ENCODE assay signal across 9 mouse cellular contexts in the genomic region with DNA sequence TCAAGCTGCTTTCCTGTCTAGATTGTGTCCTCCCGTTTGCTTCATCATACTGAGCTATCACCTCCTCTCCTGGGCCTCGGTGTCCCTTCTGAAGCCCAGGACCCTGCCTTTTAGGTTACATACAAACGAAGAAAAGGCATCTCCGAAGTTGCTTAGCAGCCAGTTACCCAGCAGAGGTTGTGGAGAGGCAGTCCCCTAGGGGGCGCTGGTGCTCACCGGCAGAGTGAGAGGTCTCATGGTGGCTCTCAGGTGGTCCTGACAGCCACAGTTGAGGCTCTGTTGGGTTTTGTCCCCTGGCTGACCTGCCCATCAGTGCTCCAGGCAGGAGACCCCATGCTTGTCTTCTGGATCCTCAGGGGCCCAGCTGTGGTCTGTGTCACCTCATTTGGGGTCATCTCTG.
DNase-seq lines count a peak whose midpoint lies in the region; ATAC-seq and TF ChIP-seq lines count a peak whose summit lies in the region.
"Had no signal": no experiment of that assay in that cellular context is flagged by ENCODE, and none has a peak within 500 bp of the region (broad histone marks: within the 10 kb centered on the region; RNA-seq: fewer than 3 reads in every experiment).

No protein-coding gene starts in this region.

- H3K79me2 ChIP-seq in liver, adult 2 months (ENCODE audit: control insufficient read depth, insufficient read depth, low read length) = no peaks in the 10 kb centered on the region

- no peak overlapping the region for H3K4me3 ChIP-seq in liver, adult 2 months (ENCODE audit: insufficient read depth, low read depth, low read length)
- H3K4me3 ChIP-seq in liver, embryonic 12.5 days = no peak overlapping the region
- 0 out of 2 replicates have a peak overlapping the region, but pooled peaks have one; percentile 6 for H3K4me3 ChIP-seq in embryonic facial prominence, embryonic 15.5 days (replicated peaks)
- peak overlapping the region; percentile 38 for H3K4me3 ChIP-seq in layer of hippocampus, adult 2 months
- no peak overlapping the region for H3K4me3 ChIP-seq in stomach, embryonic 16.5 days (replicated peaks; ENCODE audit: low read length)
- H3K4me3 ChIP-seq: heart, embryonic 13.5 days had no signal

- no peaks in the 10 kb centered on the region for H3K4me1 ChIP-seq in liver, adult 2 months (ENCODE audit: control insufficient read depth, insufficient read depth, low read length)
- no peaks in the 10 kb centered on the region for H3K4me1 ChIP-seq in liver, embryonic 12.5 days
- peaks cover 12% of the 10 kb centered on the region for H3K4me1 ChIP-seq in embryonic facial prominence, embryonic 15.5 days
- 0 out of 2 replicates have a peak, but pooled peaks cover 3% of the 10 kb centered on the region for H3K4me1 ChIP-seq in stomach, embryonic 16.5 days (ENCODE audit: control insufficient read depth, insufficient read depth, low read length)

- no peak overlapping the region for H3K27ac ChIP-seq in liver, adult 2 months (replicated peaks; ENCODE audit: insufficient read depth, low read depth, low read length)
- no peak overlapping the region for H3K27ac ChIP-seq in liver, embryonic 12.5 days
- no peak overlapping the region for H3K27ac ChIP-seq in embryonic facial prominence, embryonic 15.5 days (replicated peaks)
- H3K27ac ChIP-seq in layer of hippocampus, adult 2 months = peak overlapping the region; percentile 55; the same call in 1 of the 2 replicates
- H3K27ac ChIP-seq in stomach, embryonic 16.5 days (ENCODE audit: low read length) = no peak overlapping the region
- H3K27ac ChIP-seq: heart, embryonic 13.5 days had no signal

- DNase-seq in CD4-positive, CD25-positive, alpha-beta regulatory T cell, adult 2 months (ENCODE audit: low read depth, low spot score) = peak; percentile 59
- DNase-seq in liver, adult 2 months (ENCODE audit: extremely low read depth, low read depth, low spot score) = no peak
- DNase-seq in layer of hippocampus, adult 2 months (ENCODE audit: low spot score in 2 of 2) = peak; percentile 62 to 79
- peak; percentile 17 for DNase-seq in lung, postnatal 25 days (ENCODE audit: low spot score)

- no peaks in the 10 kb centered on the region for H3K9me3 ChIP-seq in liver, embryonic 12.5 days (replicated peaks)
- no peaks in the 10 kb centered on the region for H3K9me3 ChIP-seq in embryonic facial prominence, embryonic 15.5 days (replicated peaks)
- no peaks in the 10 kb centered on the region for H3K9me3 ChIP-seq in stomach, embryonic 16.5 days (replicated peaks; ENCODE audit: control insufficient read depth, low read length)
- H3K9me3 ChIP-seq: heart, embryonic 13.5 days had no signal

- no peaks in the 10 kb centered on the region for H3K36me3 ChIP-seq in liver, adult 2 months (ENCODE audit: control insufficient read depth, insufficient read depth, low read length)
- H3K36me3 ChIP-seq in liver, embryonic 12.5 days = no peaks in the 10 kb centered on the region
- H3K36me3 ChIP-seq in embryonic facial prominence, embryonic 15.5 days = no peaks in the 10 kb centered on the region
- no peaks in the 10 kb centered on the region for H3K36me3 ChIP-seq in stomach, embryonic 16.5 days (ENCODE audit: control insufficient read depth, insufficient read depth, low read length)
- H3K36me3 ChIP-seq: heart, embryonic 13.5 days had no signal

- H3K4me2 ChIP-seq in liver, embryonic 12.5 days = no peak overlapping the region
- H3K4me2 ChIP-seq in embryonic facial prominence, embryonic 15.5 days (replicated peaks) = peak overlapping the region; percentile 26
- H3K4me2 ChIP-seq in stomach, embryonic 16.5 days (ENCODE audit: low read depth, low read length) = peak overlapping the region; percentile 27; the same call in 1 of the 2 replicates
- H3K4me2 ChIP-seq: heart, embryonic 13.5 days had no signal

- peak; percentile 62 for TF ChIP-seq CTCF in liver, adult 2 months (IDR thresholded peaks at IDR 0.05; ENCODE audit: low read depth, low read length)
- peak; percentile 93 for TF ChIP-seq CTCF in layer of hippocampus, adult 2 months (conservative IDR thresholded peaks at IDR 0.05)

- 4% methylated on average over 6 of the region's 6 CpGs for WGBS in liver, adult 2 months
- WGBS in liver, embryonic 12.5 days (ENCODE audit: insufficient replicate concordance) = 9% methylated on average over 6 of the region's 6 CpGs
- WGBS in embryonic facial prominence, embryonic 15.5 days = 8% methylated on average over 6 of the region's 6 CpGs
- WGBS in stomach, embryonic 16.5 days = 8% methylated on average over 6 of the region's 6 CpGs

- no peak for ATAC-seq in CD4-positive, CD25-positive, alpha-beta regulatory T cell, adult 4 months
- no peak; the same call in 1 of the 2 replicates for ATAC-seq in liver, embryonic 12.5 days
- ATAC-seq in embryonic facial prominence, embryonic 15.5 days (ENCODE audit: insufficient number of reproducible peaks, low FRiP score, low TSS enrichment, low read depth) = no peak
- no peak for ATAC-seq in stomach, embryonic 16.5 days (ENCODE audit: insufficient read depth, low FRiP score)

- H3K27me3 ChIP-seq in liver, adult 2 months (ENCODE audit: control insufficient read depth, insufficient read depth, low read length) = no peaks in the 10 kb centered on the region
- H3K27me3 ChIP-seq in liver, embryonic 12.5 days (replicated peaks) = peaks cover 52% of the 10 kb centered on the region
- H3K27me3 ChIP-seq in embryonic facial prominence, embryonic 15.5 days = peaks cover 7% of the 10 kb centered on the region; the same call in 1 of the 2 replicates
- no peaks in the 10 kb centered on the region for H3K27me3 ChIP-seq in stomach, embryonic 16.5 days (ENCODE audit: control insufficient read depth, insufficient read depth, low read length)

- TF ChIP-seq POLR2A in liver, adult 2 months (IDR thresholded peaks at IDR 0.05; ENCODE audit: extremely low read depth, insufficient read depth, low read length) = no peak

- H3K9ac ChIP-seq in liver, adult 2 months (ENCODE audit: low read depth, low read length) = no peak overlapping the region
- H3K9ac ChIP-seq in liver, embryonic 12.5 days = no peak overlapping the region
- no peak overlapping the region for H3K9ac ChIP-seq in embryonic facial prominence, embryonic 15.5 days
- H3K9ac ChIP-seq in stomach, embryonic 16.5 days (ENCODE audit: low read length) = no peak overlapping the region
- H3K9ac ChIP-seq: heart, embryonic 13.5 days had no signal

Comparison
In these comparisons a context has a peak if more than half of its experiments do, and no peak if none do; other contexts are left out.
1. H3K4me3 ChIP-seq: peak in embryonic facial prominence, embryonic 15.5 days (single experiment) and layer of hippocampus, adult 2 months (single experiment); none in liver, adult 2 months (single experiment), liver, embryonic 12.5 days (single experiment) and stomach, embryonic 16.5 days (single experiment).